Mouse (Mus musculus) 416B (cell line): ENCODE data around the gene Havcr1.
"Not testable (repeated sequence)": the region's sequence is repeated elsewhere in the genome, so short reads cannot be mapped to it uniquely, and the experiment has no call there.

Experiments
- DNase-seq: peaks from one replicate; pipeline ENCODE4 v3.0.0; 2011; ENCODE audit warnings: low read depth

Havcr1 gene

GRCm38 (mm10) chr11:46735076-46735475, at the start of gene Havcr1:
TSS of gene Havcr1 (plus strand) at chr11:46735080.
- DNase-seq = not testable (repeated sequence)

DNA sequence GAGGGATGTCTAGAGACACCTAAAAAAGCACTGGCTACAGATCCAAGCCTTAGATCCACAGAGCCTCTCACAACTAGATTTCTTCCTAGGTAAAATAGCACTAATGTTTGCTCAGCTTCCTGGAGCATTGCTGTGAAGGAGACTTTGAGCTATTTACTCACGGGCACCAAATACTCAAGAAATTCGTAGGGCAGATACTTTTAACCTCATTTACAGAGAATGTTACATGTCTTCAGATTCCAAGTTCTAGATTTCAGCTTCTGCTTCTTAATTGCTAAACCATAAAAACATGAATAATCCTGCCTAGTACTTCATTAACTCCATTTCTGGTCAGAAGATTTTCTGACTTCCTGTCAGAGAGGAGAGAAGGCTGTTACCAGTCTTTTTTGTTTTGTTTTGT, 44.7 kb upstream of the Havcr1 start:
- no peak for DNase-seq

- not testable (repeated sequence) for DNase-seq
These were observed 39.0 kb upstream of the Havcr1 start for GRCm38 (mm10) chr11:46695849-46696248.

GRCm38 (mm10) chr11:46697433-46698277, 37.2 kb upstream of the Havcr1 start:
- DNase-seq = no peak

DNA sequence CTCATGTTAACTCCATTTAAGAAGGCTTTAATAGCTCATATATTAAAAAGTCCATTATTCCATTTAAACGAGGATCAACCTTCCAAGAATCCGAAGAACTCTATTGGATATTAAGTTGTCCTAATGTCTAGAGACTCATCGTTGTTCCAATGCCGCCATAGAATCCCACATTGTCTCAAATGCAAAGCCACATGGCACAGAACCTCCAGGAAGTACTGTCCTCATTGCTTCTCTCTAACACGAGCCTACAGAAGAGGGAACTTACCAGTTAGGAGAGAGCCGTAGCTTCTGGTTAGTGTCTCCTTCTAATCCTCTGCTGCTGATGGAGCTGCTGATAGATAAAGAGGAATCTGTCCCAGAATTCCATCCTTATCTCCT, 36.6 kb upstream of the Havcr1 start:
- no peak for DNase-seq

GRCm38 (mm10) chr11:46698830-46699229, 36.0 kb upstream of the Havcr1 start:
- DNase-seq = no peak

DNA sequence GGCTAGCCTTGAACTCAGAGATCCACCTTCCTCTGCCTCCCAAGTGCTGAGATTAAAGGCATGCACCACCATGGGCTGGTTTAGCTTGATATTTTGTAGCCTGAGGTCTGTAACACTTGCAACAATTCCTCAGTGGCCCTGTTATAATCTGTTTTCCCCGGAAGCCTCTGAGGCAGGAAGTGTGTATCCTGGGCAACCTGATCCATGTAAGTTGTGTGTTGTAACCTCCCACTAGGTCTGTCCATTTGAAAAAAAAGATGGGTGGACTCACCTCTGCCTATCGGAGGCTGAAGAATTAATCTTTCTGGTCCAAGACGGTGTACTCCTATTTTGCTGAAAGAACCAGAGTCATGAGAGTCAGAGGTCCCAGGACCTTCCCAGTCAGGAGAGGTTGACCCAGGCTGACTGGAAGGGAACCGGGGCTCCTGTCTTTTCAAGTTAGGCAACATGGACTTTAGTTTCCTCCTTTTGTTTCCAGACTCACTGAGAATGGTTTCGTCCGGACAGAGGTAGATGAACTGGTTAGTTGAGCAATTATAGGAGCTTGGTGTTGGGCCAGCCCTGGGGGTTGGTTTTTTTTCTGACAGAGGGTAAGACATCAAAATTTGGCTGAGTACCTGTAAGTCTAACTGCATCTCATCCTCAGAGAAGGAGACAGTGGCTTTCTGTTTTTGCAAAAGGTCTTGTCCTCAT, 28.1 kb upstream of the Havcr1 start, which contains the start of gene Timd2:
TSS of gene Timd2 (minus strand) at position 398 of the 693 bp plus-strand sequence.
- no peak for DNase-seq

DNA sequence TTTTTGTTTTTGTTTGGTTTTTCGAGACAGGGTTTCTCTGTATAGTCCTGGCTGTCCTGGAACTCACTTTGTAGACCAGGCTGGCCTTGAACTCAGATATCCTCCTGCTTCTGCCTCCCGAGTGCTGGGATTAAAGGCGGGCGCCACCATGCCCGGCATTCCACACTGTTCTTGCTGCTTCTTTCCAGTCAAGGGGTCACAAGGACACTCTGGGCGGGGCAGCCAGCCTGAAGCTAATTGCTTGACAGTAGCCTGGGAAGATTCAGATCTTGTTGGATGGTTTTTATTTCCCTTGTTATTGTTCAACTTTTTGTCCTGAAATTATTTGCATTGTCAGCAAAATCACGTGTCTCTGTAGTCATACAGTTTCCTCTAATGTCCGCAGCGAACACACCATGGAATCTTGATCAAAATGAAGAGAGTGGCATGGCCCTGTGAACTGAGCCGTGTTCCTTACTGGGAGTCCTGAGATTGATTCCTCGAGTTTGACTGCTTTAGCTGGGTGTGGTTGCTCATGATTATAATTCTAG, 3.3 kb upstream of the Havcr1 start:
- DNase-seq = no peak

- DNase-seq = peak; percentile 56
These were observed 1.6 kb upstream of the Havcr1 start for GRCm38 (mm10) chr11:46733242-46733789.

DNA sequence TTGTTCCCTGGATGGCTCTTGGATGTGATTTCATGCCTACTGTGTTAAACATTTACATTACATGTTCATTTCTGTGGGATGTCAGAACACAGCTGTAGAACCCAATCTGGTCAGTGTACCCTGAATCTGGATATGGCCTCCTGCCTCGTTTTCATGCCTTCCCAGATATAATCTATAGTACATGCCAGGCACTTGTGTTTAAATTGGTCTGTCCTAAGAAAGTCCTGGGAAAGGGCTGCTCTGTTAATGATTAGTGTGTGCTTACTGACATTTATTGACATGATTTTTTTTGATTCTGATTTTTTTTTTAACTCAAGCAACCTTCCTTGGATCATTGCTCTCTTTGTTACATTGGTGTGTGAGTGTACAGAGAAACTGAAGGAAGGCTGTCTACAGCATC, 263 bp upstream of the Havcr1 start:
- no peak for DNase-seq

DNA sequence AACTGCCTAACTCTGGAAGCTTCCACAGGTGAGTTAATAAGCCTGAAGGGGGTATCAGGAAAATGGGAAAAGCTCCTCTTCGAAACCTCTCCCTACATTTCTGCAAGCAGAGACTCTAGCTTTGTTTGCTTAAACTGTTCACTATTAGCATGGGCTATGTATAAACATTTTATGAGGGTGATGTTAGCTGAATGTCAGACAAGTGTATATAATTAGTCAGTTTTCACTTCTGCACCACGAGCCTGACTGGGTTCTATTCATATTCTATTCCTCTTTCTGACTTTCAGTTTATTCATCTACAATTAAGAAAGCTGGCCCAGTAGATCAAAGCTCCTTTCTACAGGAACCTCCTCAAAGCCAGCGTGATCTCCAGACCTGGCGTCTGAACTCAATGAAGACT, 4.6 kb downstream of the Havcr1 start:
- DNase-seq = no peak

DNA sequence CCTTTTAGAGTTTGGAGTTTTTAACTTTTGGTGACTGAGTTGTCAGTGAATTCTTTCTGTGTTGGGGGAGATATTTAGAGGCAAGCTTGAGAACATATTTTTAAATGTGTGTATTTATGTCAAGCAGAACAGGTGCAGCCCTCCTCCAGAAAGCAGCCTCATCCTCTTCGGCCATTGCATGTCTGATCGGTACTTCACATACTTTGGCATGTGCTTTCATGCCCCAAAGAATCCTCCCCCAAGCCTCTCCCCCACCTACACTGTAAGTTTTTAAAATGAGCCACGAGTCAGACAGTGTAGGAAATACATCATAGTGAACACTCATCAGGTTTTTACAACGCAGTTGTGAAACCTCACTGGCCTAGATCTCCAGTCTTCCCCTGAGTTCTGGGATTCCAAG, 6.0 kb downstream of the Havcr1 start:
- no peak for DNase-seq

- no peak for DNase-seq
These were observed 6.8 kb downstream of the Havcr1 start for GRCm38 (mm10) chr11:46741716-46742115.

DNA sequence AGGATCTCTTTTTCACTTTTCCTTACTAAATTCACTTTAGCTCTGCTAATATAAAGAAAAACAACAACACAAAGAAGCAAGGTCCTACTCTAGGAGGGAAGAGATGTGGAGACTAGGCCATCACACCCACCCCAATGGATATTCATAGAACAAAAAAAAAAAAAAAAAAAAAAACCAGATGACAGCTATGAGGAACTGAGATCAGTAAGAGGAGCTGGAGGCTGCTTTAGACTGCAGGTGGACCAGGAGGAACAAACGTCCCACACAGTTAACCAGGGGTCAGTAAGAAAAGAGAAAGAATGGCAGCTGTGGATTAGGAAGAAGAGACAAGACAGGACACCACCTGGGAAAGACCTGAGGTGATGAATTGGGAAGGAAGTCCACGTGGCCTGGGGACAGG, 13.1 kb downstream of the Havcr1 start:
- DNase-seq = no peak

GRCm38 (mm10) chr11:46753662-46754061, 18.8 kb downstream of the Havcr1 start:
- DNase-seq = no peak

- no peak for DNase-seq
These were observed 19.8 kb downstream of the Havcr1 start for GRCm38 (mm10) chr11:46754669-46755068.

DNA sequence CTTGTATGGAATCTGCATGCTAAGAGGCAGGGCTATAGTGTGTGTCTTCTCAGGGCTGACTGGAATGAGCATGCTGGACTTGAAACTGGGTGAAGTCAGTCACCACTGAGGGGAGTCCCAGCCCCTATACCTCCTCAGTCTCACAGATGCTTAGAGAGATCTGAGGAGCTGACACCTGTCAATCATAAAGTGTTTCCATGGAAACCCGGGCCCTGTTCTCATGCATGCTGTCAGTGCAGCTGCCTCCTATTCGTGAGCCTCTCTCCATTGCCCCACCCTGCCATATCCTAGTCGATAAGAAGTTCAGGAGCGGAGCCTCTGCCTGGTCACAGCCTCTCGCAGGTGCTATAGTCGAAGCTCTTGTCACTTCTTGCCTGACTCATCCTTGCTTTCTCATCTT, 20.8 kb downstream of the Havcr1 start:
- DNase-seq = not testable (repeated sequence)

DNA sequence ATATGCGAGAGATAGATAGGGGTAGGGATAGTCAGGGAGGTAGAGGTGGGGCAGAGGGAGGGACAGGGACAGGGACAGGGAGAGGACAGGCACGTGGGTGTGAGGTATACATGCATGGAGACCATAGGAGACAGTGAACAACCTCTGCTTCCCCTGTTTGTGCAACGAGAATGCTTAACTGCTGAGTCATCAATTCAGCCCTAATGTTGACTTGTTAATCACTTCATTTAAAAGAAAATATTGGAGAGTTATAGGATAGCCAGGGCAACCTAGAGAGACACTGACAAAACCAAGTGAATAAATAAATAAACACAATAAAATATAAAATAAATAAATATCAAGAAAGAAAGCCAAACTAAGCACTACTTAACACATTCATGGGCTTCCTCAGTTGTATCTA, 42.0 kb downstream of the Havcr1 start:
- no peak for DNase-seq

GRCm38 (mm10) chr11:46779811-46780210, 44.9 kb downstream of the Havcr1 start:
- DNase-seq = no peak

DNA sequence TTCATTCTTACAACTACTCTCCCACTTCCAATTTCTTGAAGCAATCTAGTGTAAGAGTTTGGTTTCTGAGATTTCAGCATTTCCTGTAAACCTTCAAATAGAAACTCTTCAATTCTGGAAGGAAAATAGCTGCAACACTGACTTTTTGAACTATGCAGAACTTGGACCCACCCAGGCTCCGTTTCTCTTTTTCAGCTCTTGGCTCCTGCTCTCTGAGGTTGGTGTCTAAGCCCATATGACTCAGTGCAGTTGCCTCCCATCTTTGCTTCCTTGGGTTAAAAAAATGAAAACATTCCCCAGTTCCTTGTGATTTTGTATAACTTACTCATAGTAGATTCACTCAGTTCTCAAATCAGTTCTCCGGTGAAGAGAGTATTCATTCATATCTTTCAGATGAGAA, 69.6 kb downstream of the Havcr1 start:
- no peak for DNase-seq

DNA sequence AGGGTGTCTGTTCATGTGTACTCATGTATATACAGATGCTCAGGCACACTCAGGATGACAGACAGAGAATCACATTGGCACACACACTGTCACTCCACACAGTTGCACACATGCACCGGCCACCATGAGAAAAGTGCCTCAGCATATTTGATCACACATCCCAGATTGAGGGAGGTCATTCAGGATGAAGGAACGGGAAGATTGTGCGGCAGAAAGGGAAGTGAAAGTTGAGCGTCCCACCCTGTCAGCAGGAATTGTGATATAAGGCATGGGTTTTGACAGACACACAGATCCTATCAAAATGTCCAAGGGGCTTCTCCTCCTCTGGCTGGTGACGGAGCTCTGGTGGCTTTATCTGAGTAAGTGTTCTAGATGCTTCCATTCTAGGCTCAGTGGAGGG, 75.6 kb downstream of the Havcr1 start, which contains the start of gene Timd4:
TSS of gene Timd4 (plus strand) at position 290 of the 400 bp plus-strand sequence.
- DNase-seq = no peak

DNA sequence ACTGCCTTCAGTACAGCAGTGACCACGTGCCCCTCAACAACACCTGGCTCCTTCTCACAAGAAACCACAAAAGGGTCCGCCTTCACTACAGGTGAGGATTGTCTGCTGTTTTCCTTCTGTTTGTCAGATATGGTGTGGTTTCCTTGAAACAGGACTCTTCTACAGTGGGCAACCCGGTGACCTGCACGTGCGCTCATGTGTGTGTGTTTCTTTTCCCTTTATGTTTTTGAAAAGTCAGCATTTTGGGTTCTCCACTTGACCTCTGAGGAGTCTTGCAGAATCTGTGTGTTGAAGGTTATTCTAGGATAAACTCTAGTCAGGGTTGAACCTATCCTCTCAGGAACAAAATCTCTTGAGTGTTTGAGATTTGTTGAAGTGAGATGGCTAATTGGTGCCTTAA, 82.8 kb downstream of the Havcr1 start:
- no peak for DNase-seq

DNA sequence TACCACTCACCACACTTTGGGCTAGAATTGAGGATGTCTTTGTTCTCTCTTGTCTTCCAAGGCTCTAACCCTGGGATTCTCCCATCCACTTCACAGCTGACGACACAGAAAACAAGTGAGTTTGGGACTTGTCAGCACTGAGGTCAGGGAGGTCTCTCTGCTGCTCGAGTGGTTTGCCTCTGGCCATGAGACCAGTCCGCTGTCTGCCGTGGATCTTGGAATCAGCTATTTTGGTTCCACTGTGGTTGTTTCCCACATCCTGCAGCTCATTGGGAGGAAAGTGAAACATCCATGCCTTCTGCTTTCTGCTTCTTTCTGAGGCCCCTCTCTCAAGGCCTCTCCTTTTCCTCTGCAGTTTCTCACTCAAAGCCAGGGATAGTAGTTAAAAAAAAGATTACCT, 85.0 kb downstream of the Havcr1 start:
- peak; percentile 1 for DNase-seq
